Mouse (Mus musculus) liver, embryonic 14.5 days (tissue): ENCODE results near the gene Fam118b. TPM values are rescaled to one million over a fixed set of nuclear protein-coding genes. Genes with fewer than 3 reads are reported as not detected.
A peak's percentile ranks its signal among the peaks of the same experiment; 100 is the strongest.

Experiments used
- ATAC-seq: fragments of 200-750 bp; cut with Nextera tagmentation; 2 replicates; pipeline ENCODE4 v1.8.0; 2017; ENCODE audit warnings: moderate number of reproducible peaks, mild to moderate bottlenecking, moderate library complexity; ENCODE audit not compliant: insufficient read depth
- DNase-seq, 3 experiments: peaks; one replicate each; pipeline ENCODE4 v3.0.0-alpha.2; 2012 to 2013; ENCODE audit warnings: low read depth in 3 of 3, low spot score in 3 of 3
- H3K27ac ChIP-seq: fragments of 300-500 bp; sonication (generic); 2 replicates; pipeline ENCODE4 v1.5.1; 2014; ENCODE audit warnings: moderate library complexity, mild to moderate bottlenecking, control low read depth, inconsistent platforms
- H3K27me3 ChIP-seq: fragments of 300-500 bp; sonication (generic); 2 replicates; pipeline ENCODE4 v1.6.1; 2014; ENCODE audit warnings: mild to moderate bottlenecking, low read length, moderate library complexity; ENCODE audit not compliant: control insufficient read depth, insufficient read depth
- H3K36me3 ChIP-seq: fragments of 300-500 bp; sonication (generic); replicated peaks from 2 replicates; pipeline ENCODE4 v1.6.1; 2014; ENCODE audit warnings: low read depth; ENCODE audit not compliant: control insufficient read depth, insufficient read depth
- H3K4me1 ChIP-seq, 2 experiments: fragments of 200-500 bp in 1 of 2; fragments of 300-500 bp in 1 of 2; sonication (generic) in 1 of 2; replicated peaks; 2 replicates each; pipeline ENCODE4 v1.6.1; 2012 to 2014; ENCODE audit warnings: antibody characterized with exemption in 1 of 2, inconsistent platforms in 1 of 2, low read length in 1 of 2; ENCODE audit not compliant: control insufficient read depth in 2 of 2, insufficient read depth in 2 of 2
- H3K4me2 ChIP-seq: fragments of 300-500 bp; sonication (generic); 2 replicates; pipeline ENCODE4 v1.6.1; 2014; ENCODE audit warnings: low read depth, mild to moderate bottlenecking, control low read depth, moderate library complexity
- H3K4me3 ChIP-seq, 2 experiments: fragments of 200-500 bp in 1 of 2; fragments of 300-500 bp in 1 of 2; sonication (generic) in 1 of 2; 2 replicates each; pipeline ENCODE4 v1.5.1; 2012 to 2014; ENCODE audit warnings: low read depth in 2 of 2, low read length in 2 of 2, mild to moderate bottlenecking in 2 of 2, control low read depth in 1 of 2, inconsistent platforms in 1 of 2, moderate library complexity in 1 of 2; ENCODE audit not compliant: insufficient read depth in 1 of 2
- H3K9ac ChIP-seq: fragments of 300-500 bp; sonication (generic); replicated peaks from 2 replicates; pipeline ENCODE4 v1.6.1; 2014; ENCODE audit warnings: mild to moderate bottlenecking, control low read depth, moderate library complexity
- H3K9me3 ChIP-seq: fragments of 300-500 bp; sonication (generic); 2 replicates; pipeline ENCODE4 v1.6.1; 2016; ENCODE audit warnings: low read length, mixed read lengths; ENCODE audit not compliant: control insufficient read depth
- CTCF ChIP-seq: IDR thresholded peaks from 2 replicates; pipeline ENCODE4 v1.5.1; 2016; ENCODE audit warnings: antibody characterized with exemption, low read depth, control low read depth
- EP300 ChIP-seq: IDR thresholded peaks from 2 replicates; pipeline ENCODE4 v1.6.1; 2016; ENCODE audit warnings: antibody characterized with exemption, low read depth
- WGBS: fragments of 180-500 bp; shearing (Covaris S2); extraction: QIAGEN DNeasy Blood & Tissue Kit; methylation state at CpG from one replicate; pipeline ENCODE4 v1.1.7; 2014; ENCODE audit not compliant: insufficient replicate concordance; 5-methylcytosine and 5-hydroxymethylcytosine counted together
- polyA plus RNA-seq, 2 experiments: library from polyadenylated mRNA; depleted of rRNA in 1 of 2; stranded (reverse) in 1 of 2; unstranded in 1 of 2; fragments of >200 nt; fragmentation: Nextera tagmentation in 1 of 2; extraction: Ambion mirVana in 1 of 2; gene quantifications; 2 replicates each; pipeline versions ENCODE4 v1.2.1 to v1.2.3; 2012 to 2014

The Fam118b gene
- polyA plus RNA-seq, 2 experiments: 7.4 to 13.8 TPM

DNA sequence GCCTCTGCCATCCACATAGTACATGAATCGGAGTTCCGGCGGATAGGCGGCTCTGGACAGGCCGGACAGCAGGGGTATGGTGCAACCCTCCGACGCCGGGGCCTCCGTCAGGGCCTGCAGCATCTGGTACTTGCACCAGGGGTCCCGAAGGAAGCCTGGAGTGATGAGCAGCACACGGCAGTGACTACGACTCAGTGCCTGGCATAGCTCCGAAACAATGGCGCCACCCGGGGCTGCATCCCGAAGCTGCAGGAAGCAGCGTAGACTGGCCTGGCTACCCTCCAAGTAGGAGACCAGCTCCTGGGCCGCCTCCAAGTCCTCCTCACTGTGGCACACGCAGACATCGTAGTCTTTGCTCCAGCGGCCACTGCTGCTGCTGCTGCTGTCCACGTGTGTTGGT, 78.9 kb downstream of the Fam118b start:
- TF ChIP-seq CTCF: peak; percentile 9; the same call in 1 of the 2 replicates
- no peak for TF ChIP-seq EP300
- Histone ChIP-seq H3K9me3 (no peaks in the 10 kb centered on the region), H3K27me3 (no peaks in the 10 kb centered on the region), H3K4me3 (no peak overlapping the region), H3K4me2 (no peak overlapping the region), H3K27ac (no peak overlapping the region), H3K4me1 (no peaks in the 10 kb centered on the region), H3K36me3 (no peaks in the 10 kb centered on the region; the same call in 1 of the 2 replicates), H3K9ac (no peak overlapping the region)
- DNase-seq (no peak), ATAC-seq (no peak)
- 84% methylated on average over 22 of the region's 22 CpGs for WGBS

DNA sequence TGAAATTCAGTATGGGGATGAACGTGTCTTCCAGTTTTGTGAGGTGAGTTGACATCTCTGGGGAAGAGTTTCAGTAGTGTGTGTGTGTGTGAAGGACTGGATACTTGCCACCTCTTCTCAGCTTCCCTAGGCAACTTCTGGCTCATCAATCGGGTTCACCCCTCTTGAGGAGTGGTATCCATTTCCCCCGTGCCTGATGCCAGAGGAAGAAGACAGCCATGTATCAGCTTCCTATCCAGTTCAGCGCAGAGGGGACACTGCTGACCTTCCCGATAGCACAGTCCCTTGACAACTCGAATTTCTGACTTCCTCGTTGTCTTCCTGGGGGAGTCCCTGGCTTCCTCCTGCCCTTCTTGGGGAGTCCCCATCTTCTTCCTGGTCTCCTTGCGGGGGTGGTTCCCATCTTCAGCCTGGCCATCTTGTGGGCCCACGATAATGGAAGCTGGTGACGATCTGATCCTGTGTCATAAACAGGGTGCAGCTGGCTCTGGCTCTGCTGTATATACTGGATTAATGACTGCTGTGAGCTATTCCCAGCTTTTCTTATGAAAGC, 80.2 kb downstream of the Fam118b start:
- DNase-seq: no peak
- H3K9ac ChIP-seq: no peak overlapping the region
- no peaks in the 10 kb centered on the region for H3K4me1 ChIP-seq
- no peak overlapping the region for H3K4me2 ChIP-seq
- no peak for ATAC-seq
- TF ChIP-seq CTCF (no peak), EP300 (no peak)
- no peak overlapping the region for H3K27ac ChIP-seq
- H3K9me3 ChIP-seq: no peaks in the 10 kb centered on the region
- no peaks in the 10 kb centered on the region for H3K27me3 ChIP-seq
- H3K36me3 ChIP-seq: no peaks in the 10 kb centered on the region; the same call in 1 of the 2 replicates
- 65% methylated on average over 10 of the region's 10 CpGs for WGBS
- no peak overlapping the region for H3K4me3 ChIP-seq

- no peak for DNase-seq
- Histone ChIP-seq H3K4me2 (no peak overlapping the region), H3K9ac (no peak overlapping the region), H3K27me3 (no peaks in the 10 kb centered on the region), H3K9me3 (no peaks in the 10 kb centered on the region), H3K4me1 (peaks cover 0 to 2% of the 10 kb centered on the region in 2 experiments; a peak in 1 of 4 replicates), H3K27ac (no peak overlapping the region), H3K36me3 (no peaks in the 10 kb centered on the region; the same call in 1 of the 2 replicates), H3K4me3 (no peak overlapping the region)
- WGBS: 69% methylated on average over 4 of the region's 4 CpGs
- TF ChIP-seq EP300: no peak
- TF ChIP-seq CTCF: no peak
- ATAC-seq: no peak
These were observed 81.2 kb downstream of the Fam118b start for GRCm38 (mm10) chr9:35186430-35186829.

GRCm38 (mm10) chr9:35183359-35183758, 84.2 kb downstream of the Fam118b start:
- Histone ChIP-seq H3K27me3 (no peaks in the 10 kb centered on the region), H3K9ac (no peak overlapping the region), H3K4me3 (no peak overlapping the region), H3K27ac (no peak overlapping the region), H3K9me3 (no peaks in the 10 kb centered on the region), H3K4me1 (peaks cover 0 to 2% of the 10 kb centered on the region in 2 experiments; a peak in 1 of 4 replicates), H3K4me2 (no peak overlapping the region), H3K36me3 (no peaks in the 10 kb centered on the region)
- no peak for ATAC-seq
- DNase-seq: no peak
- TF ChIP-seq EP300 (no peak), CTCF (no peak)
- WGBS: 22% methylated on average over 5 of the region's 5 CpGs

DNA sequence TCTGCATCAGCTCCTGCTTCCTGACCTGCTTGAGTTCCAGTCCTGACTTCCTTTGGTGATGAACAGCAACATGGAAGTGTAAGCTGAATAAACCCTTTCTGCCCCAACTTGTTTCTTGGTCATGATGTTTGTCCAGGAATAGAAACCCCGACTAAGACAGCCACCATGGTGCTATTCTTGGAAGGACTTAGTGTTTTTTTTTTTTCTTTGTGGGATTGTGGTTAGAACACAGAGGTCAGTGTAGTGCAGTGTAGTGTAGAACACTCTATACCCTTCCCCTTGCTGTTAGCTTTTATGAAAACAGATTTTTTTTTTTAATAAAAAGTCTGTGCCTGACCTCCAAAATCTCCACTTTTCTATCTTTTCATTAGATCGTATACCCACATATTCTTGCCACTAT, 84.8 kb downstream of the Fam118b start:
- DNase-seq (no peak), ATAC-seq (no peak)
- Histone ChIP-seq H3K9me3 (no peaks in the 10 kb centered on the region), H3K9ac (no peak overlapping the region), H3K4me1 (peaks cover 0 to 2% of the 10 kb centered on the region in 2 experiments; a peak in 1 of 4 replicates), H3K4me2 (no peak overlapping the region), H3K27ac (no peak overlapping the region), H3K4me3 (no peak overlapping the region), H3K36me3 (no peaks in the 10 kb centered on the region), H3K27me3 (no peaks in the 10 kb centered on the region)
- WGBS: 34% methylated on average over 2 of the region's 2 CpGs
- TF ChIP-seq EP300: no peak
- TF ChIP-seq CTCF: no peak
